Mouse (Mus musculus): ENCODE data around the gene Samd4.

The Samd4 gene

DNA sequence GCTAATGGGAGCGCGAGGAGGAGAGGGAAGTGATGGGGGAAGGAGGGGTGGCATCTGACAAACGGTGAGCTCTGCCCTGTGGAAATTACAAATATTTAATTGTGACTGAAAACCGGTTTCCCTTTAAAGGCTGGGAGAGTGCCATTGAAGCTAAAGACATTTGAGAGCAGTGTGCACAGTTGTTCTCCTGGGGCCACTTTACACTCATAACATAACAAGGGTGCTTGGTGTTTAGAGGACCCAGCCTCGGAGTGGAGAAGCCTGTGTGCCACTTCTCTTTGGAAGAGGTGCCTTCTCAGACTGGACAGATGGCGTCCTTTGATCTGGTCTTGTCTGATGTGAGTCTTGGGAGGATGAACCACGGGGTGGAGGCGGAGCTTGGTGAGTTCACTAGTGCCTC lies 26.2 kb downstream of the Samd4 start:
- no peak for DNase-seq (ENCODE audit: low spot score)

DNA sequence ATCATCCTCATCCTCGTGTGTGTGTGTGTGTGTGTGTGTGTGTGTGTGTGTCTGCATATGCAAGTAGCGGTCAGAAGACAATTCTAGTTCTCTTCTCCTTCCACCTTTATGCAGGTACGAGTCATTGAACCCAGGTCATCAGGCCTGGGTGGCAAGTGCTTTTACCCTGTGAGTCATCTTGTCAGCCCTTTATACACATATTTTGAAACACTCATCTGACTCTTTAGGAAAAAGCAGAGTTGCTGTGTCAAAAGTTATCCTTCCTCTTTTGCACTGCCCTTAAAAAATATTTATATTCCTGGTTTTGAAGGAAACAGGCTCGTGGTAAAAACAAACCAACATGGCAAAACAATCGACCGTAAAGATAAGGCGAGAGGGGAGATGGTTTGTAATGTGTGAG lies 29.8 kb downstream of the Samd4 start:
- DNase-seq (ENCODE audit: low spot score) = no peak

DNA sequence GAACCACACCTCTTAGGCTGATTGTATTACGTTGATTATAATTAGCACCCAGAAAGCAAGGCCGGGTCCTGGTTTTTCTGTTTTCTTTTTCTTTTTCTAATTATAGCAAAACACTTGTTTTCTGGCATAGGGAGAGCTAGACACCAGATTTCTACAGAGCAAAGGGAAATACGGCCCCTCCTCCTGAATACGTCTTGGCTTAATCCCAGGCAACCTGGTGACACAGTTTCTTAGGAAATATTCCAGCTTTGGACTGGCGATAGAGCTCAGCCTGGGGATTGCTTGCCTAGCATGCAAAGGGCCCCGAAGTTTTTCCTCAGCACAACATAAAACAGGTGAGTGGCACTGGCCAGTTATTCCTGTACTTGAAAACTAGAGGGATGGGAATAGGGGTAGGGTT lies 31.7 kb downstream of the Samd4 start:
- DNase-seq (ENCODE audit: low spot score) = no peak

DNA sequence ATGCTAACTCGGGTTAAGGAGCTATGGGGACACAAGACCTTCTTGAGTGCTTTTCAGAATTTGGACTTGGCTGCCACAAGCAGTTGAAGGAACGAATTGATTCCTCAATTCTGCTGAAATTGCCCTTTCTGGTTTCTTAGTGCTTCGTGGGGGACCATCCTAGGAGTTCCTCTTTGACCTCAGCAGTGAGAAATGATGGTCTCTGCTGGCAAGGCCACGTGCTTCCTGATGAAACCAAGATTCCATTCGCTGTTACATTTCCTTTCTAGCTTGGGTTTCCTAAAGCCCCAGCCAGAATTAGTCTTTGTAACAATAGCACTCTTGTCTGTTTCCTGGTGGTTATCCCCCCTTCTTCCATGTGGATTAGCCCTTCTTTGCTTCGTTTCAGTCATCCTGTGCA lies 32.9 kb downstream of the Samd4 start:
- no peak for DNase-seq (ENCODE audit: low spot score)

DNA sequence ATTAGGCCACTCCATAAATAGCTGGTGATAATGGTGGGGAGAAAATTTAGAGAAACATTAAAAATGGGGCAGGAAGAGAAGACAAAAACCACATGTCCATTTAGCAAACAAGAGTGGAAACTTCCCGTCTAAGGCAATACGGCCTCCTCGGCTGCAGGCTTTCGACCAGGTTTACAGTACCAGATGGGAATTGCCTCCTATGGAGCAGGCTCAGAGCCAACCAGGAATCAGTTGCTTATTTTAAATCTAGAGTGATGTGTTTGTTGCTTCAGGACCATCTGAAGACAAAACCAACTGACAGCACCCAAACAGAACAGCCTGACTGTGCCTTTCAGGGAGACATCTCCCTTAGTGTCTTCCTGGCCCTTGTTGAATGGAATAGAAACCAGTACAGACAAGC lies 33.9 kb downstream of the Samd4 start:
- DNase-seq (ENCODE audit: low spot score) = no peak

DNA sequence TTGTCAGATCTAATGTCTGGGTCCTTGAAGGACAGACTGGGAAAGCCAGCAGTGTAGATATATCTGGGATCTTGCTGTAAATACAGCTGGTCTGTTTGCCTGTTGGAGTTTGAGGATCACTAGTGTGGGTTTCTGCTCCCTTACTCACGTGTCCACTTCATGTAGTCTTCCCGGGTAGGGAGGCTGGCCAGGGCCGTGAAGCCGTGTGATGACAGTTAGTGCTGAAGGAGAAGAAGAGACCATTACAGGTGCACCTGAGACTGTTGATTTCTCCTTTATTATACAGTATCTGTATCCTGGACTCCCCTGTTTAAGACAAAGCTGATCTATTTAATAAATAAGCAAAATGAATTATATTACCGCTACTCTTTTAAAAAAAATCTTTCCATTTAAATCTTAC lies 34.5 kb downstream of the Samd4 start:
- no peak for DNase-seq (ENCODE audit: low spot score)

- DNase-seq (ENCODE audit: low spot score) = no peak
Observed at GRCm38 (mm10) chr14:46917581-46917980, 34.9 kb downstream of the Samd4 start.

DNA sequence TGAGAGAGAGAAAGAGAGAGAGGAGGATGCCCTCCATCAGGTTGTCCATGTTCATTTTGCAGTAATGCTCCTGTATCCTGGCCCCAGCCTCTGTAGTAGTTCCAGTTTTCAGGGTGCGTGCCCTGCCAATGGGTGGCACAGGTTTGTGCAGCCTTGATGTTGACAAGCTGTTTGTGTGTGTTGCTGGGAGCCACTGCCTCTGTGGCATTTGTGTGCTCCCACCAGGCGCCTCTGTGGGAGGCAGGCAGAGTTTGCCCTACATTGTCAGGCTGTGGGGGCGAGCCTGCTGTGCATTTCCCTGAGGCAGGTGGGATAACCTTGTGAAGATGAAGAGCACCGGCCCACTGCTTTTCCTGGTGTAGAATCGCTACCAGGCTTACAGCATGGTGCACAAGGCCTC lies 37.8 kb downstream of the Samd4 start:
- no peak for DNase-seq (ENCODE audit: low spot score)

- no peak for DNase-seq (ENCODE audit: low spot score)
Observed at GRCm38 (mm10) chr14:46921178-46921975, 38.7 kb downstream of the Samd4 start.

GRCm38 (mm10) chr14:46923931-46924330 lies 41.3 kb downstream of the Samd4 start:
- DNase-seq (ENCODE audit: low spot score) = no peak

GRCm38 (mm10) chr14:46924422-46924821 lies 41.8 kb downstream of the Samd4 start:
- DNase-seq (ENCODE audit: low spot score) = no peak

DNA sequence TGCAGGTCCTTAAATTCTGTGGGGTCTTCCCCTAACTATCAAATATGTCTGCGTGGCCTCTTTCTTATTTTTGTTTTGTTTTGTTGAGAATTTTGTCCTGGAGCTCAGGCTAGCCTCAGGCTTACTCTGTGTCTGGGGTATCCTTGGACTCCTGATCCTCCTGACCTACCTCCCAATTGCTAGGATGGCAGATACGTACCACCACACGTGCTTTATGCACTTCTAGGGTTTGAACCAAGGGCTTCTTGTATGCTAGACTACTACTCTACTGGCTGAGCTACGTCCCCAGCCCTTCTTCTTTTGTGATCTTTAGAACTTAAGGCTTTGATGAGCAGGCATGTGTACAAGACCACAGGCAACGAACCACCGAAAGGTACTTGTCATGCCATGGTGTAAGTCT lies 45.9 kb downstream of the Samd4 start:
- no peak for DNase-seq (ENCODE audit: low spot score)

GRCm38 (mm10) chr14:46932121-46932520 lies 49.5 kb downstream of the Samd4 start:
- no peak for DNase-seq (ENCODE audit: low spot score)

GRCm38 (mm10) chr14:46932708-46933107 lies 50.1 kb downstream of the Samd4 start:
- no peak for DNase-seq (ENCODE audit: low spot score)

- DNase-seq (ENCODE audit: low spot score) = no peak
Observed at GRCm38 (mm10) chr14:46941077-46941476, 58.4 kb downstream of the Samd4 start.

DNA sequence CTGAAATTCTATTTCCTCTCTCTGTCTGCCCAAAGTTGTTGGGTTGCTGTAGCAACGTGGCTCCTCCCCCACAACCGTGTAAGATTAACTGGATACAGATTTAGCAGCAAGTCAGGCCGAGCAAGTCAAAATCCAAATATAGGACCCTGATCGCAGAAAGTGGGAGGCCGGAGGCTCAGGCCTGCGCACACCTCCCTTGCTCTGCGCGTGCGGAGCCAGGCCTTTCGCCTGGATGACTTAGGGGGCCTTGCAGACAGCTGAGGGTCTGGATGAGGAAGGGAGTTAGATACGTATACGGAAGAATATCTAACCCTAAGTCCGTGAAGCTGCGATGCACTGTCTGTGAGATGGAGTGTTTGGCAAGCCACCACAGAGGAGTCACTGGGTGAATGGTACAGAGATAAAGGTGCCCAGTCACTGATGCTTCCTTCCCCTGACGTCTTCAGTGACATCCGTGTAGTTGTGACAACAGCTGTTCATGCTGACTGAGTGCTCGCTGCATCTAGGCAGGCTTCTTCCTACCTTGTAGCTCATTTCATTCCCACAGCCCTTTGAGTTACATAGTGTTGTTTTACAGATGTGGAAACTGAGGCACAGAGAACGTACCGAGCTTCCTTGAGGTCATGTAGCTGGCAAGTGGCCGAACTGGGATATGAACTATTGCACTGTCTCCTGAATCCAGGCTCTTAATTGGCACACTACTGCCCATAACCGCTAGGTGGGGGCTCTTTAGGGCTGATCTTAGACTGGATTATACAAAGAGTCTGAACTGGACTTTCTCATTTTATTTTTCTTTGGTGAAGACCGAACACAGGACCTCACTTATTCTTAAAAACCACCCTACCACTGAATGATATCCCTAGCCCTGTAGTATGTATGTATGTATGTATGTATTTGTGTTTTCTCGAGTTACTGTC lies 59.5 kb downstream of the Samd4 start:
- DNase-seq (ENCODE audit: low spot score) = peak; percentile 47

DNA sequence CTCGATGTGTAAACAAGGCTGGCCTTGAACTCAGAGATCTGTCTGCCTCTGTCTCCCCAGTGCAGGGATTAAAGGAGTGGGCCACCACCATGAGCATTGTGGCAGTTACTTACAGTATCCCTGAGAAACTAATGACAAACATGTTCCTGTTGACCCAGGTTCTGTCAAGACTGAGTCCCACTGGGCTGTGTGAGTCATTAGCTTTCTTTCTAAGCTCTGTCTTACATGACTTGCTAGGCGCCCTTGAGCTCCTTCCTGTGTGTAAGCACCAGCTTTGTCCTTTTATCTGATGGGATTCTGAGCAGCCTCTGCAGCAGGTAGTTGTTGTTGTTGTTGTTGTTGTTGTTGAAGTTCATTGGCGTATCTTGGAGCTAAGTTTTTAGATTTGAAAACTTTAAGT lies 61.8 kb downstream of the Samd4 start:
- DNase-seq (ENCODE audit: low spot score) = no peak

DNA sequence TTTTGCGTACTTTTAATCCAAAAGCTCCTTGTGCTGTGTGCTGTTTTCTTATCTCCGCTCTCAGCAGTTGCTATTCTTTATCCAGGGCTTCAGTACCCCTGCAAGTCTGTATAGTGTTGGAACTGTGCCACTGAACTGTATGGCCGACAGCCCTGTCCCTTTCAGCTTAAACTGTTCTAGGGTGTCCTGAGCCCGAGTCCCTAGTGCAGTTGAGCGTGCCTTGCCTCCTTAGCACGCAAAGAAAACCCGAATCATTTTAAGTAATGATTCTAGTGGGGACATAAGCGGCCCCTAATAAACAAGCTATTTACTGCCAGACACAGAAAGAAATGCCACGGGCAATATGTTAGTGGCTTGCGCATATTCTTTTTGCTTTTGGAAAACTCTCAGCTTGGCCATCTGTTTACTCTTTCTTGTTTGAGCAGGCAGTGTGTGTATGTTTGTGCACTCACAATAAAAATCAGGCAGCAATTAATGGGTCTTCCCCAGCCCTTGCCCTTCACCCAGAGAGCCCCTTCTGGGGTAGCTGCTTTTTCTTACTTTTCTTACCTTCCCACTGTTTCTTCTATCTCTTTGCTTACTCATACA lies 63.3 kb downstream of the Samd4 start:
- no peak for DNase-seq (ENCODE audit: low spot score)

DNA sequence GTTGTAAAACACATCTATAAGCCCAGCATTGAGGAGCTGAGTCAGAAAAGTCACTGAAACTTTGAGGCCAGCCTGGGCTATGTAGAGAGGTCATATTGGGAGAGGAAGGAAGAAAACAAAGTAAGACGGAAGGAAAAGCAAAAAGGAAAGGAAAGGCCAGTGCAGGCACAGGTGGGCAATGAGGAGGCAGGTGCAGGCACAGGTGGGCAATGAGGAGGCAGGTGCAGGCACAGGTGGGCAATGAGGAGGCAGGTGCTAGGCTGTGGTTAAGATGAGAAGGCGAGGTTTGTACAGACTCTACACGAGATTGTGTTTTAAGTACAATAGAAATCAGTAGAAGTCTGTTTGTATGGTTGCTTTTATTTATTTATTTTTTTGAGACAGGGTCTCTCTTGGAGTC lies 65.0 kb downstream of the Samd4 start:
- no peak for DNase-seq (ENCODE audit: low spot score)

GRCm38 (mm10) chr14:46950527-46951384 lies 68.1 kb downstream of the Samd4 start:
- DNase-seq (ENCODE audit: low spot score) = no peak

- no peak for DNase-seq (ENCODE audit: low spot score)
Observed at GRCm38 (mm10) chr14:46952264-46952663, 69.6 kb downstream of the Samd4 start.

- no peak for DNase-seq (ENCODE audit: low spot score)
Observed at GRCm38 (mm10) chr14:46955109-46955508, 72.5 kb downstream of the Samd4 start.

Measured in left cerebral cortex, adult 11 months (tissue).